In genomic region chr6:71995081-71995480, GRCm38 (mm10) we compare ENCODE assay signal across 13 mouse cellular contexts.
"Had no signal": no experiment of that assay in that cellular context is flagged by ENCODE, and none has a peak within 500 bp of the region (broad histone marks: within the 10 kb centered on the region; RNA-seq: fewer than 3 reads in every experiment).

No protein-coding gene starts in this region.

- H3K27ac ChIP-seq: layer of hippocampus, adult 2 months; limb, embryonic 13.5 days; liver, embryonic 14.5 days; midbrain, embryonic 12.5 days; neural tube, embryonic 15.5 days had no signal

- DNase-seq: kidney, adult 18-20 months; kidney, postnatal 10 days; kidney, postnatal 4 days; left cerebral cortex, postnatal 4 days; lung, embryonic 14.5 days; right cerebral cortex, adult 18-20 months; right cerebral cortex, postnatal 25 days; thymus, postnatal 36 days had no signal

- H3K4me3 ChIP-seq: layer of hippocampus, adult 2 months; limb, embryonic 13.5 days; midbrain, embryonic 12.5 days; neural tube, embryonic 15.5 days had no signal

- H3K27me3 ChIP-seq: limb, embryonic 13.5 days; midbrain, embryonic 12.5 days; neural tube, embryonic 15.5 days had no signal
